ENCODE assay signal across 15 mouse cellular contexts in the genomic region with DNA sequence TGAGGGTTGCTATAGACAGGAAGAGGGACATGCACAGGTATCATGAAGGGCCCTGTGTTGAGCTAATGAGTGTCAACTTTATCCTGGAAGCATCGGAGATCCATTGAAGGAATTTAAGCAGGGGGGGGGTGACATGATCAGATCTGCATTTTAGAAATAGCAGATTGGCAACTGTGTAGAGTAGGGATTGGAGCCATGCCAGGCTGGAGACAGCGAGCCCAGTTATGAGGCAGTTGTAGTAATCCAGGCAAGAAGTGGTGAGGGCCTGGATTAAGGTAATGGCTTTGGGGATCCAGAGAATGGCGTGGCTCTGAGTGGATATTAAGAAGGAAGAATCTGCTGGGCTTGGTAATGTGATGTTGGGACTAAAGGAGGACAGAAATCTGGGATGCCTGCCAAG.
"Had no signal": no experiment of that assay in that cellular context is flagged by ENCODE, and none has a peak within 500 bp of the region (broad histone marks: within the 10 kb centered on the region; RNA-seq: fewer than 3 reads in every experiment).

No protein-coding gene starts in this region.

- H3K4me3 ChIP-seq: kidney, embryonic 15.5 days; limb, embryonic 15.5 days; liver, embryonic 12.5 days; midbrain, embryonic 10.5 days; myocyte; neural tube, embryonic 15.5 days had no signal

- H3K4me1 ChIP-seq: kidney, embryonic 15.5 days; limb, embryonic 15.5 days; liver, embryonic 12.5 days; neural tube, embryonic 15.5 days had no signal

- DNase-seq: kidney, adult 2 months; kidney, postnatal 14 days; layer of hippocampus, postnatal 36 days; lung, embryonic 14.5 days; lung, postnatal 10 days; lung, postnatal 4 days; midbrain, embryonic 14.5 days; right cerebral cortex, postnatal 25 days; thymus, postnatal 36 days had no signal

- H3K9me3 ChIP-seq: kidney, embryonic 15.5 days; limb, embryonic 15.5 days; liver, embryonic 12.5 days; midbrain, embryonic 10.5 days; neural tube, embryonic 15.5 days had no signal

- H3K4me2 ChIP-seq: kidney, embryonic 15.5 days; limb, embryonic 15.5 days; liver, embryonic 12.5 days; lung, embryonic 14.5 days; neural tube, embryonic 15.5 days had no signal

- ATAC-seq: liver, embryonic 12.5 days had no signal

- H3K9ac ChIP-seq: kidney, embryonic 15.5 days; limb, embryonic 15.5 days; liver, embryonic 12.5 days; lung, embryonic 14.5 days; neural tube, embryonic 15.5 days had no signal

- H3K36me3 ChIP-seq: kidney, embryonic 15.5 days; limb, embryonic 15.5 days; liver, embryonic 12.5 days; midbrain, embryonic 10.5 days; neural tube, embryonic 15.5 days had no signal

- H3K27ac ChIP-seq: kidney, embryonic 15.5 days; limb, embryonic 15.5 days; liver, embryonic 12.5 days; midbrain, embryonic 10.5 days; neural tube, embryonic 15.5 days had no signal

- H3K27me3 ChIP-seq: kidney, embryonic 15.5 days; limb, embryonic 15.5 days; liver, embryonic 12.5 days; neural tube, embryonic 15.5 days had no signal
